Mouse (Mus musculus): ENCODE measurements around the gene Rsph6a. TPM values are rescaled to one million over a fixed set of nuclear protein-coding genes. Genes with fewer than 3 reads are reported as not detected.
A peak's percentile ranks its signal among the peaks of the same experiment; 100 is the strongest.

Rsph6a gene
- polyA plus RNA-seq, 1 experiment: 0.07 TPM

DNA sequence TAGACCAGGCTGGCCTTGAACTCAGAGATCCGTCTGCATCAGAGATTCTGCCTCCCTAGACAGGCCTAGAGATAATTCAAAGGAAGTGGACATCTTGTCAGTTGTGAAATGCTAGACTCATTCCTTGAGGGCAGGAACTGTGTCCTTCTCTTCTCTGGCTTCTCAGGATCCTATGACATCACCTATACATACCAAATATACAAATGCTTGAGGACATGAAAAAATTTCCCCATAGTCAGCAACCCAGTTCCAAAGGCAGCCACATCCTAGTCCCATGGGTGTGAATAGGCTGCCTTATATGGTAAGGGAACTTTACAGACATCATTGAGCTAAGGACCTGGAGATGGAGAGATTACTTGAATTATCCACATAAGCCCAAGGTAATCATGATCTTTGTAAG is 55.1 kb downstream of the Rsph6a start:
- TF ChIP-seq CTCF (IDR thresholded peaks at IDR 0.05; ENCODE audit: borderline replicate concordance, extremely low read depth, insufficient read depth, insufficient read length) (no peak), POLR2A (IDR thresholded peaks at IDR 0.05; ENCODE audit: borderline replicate concordance, extremely low read depth, insufficient read depth, insufficient read length, poor library complexity, severe bottlenecking) (no peak)
- no peak for DNase-seq (ENCODE audit: low read depth)

DNA sequence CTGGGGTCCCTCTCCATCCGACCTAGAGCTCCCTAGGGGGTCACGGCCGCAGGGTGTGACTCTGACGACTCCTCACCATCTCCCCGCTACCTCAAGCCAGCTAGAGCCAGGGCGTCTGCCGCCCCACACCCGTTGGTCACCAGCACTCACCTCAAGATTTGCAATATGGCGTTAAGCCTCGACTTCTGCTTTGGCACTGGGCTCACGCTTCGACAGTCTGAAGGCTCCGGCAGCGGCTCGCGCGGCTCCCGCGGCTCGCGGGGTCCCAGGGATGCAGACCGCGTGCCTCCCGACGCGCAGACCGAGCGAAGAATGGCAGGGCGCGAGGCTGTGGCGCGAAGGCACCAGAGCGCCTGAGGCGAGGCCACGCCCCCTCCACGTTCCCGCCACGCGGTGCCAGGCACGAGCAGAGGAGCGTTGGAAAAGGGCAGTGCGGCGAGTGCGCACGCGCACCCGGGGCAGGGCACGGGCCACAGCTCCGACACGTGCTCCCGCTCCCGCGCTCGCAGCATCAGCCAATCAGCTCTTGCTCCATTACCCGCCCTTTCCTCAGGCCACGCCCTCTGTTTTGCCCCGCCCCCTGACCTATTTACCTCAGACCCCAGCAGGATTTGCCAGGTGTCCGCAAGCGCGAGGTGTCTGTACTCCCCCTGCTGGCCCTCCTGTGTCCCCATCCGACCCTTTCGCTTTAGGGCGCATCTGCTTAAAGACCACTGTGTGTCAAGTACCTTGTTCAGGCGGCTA is 63.7 kb downstream of the Rsph6a start, which contains the start of gene Gm4969:
TSS of gene Gm4969 (minus strand) at position 341 of the 744 bp plus-strand sequence.
- DNase-seq (ENCODE audit: low read depth): peak; percentile 81

DNA sequence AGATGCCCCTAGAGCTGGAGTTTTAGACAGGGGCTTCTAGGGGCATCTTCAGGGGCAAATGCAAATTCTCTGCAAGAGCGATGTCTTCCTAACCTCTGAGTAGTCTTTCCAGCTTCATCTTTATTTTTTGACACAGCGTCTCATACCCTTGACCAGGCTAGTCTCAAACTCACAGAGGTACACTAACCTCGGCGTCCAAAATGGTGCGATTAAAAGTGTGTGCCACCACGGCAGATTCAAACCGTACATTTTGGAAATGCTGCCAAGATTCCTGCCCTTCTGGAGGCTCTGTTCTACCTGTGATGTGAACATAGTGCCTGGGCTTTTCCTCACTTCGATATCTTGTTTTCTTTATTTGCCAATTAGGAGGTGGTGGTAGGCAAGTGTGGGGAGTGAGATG is 64.6 kb downstream of the Rsph6a start:
- no peak for DNase-seq (ENCODE audit: low read depth)
- TF ChIP-seq CTCF (IDR thresholded peaks at IDR 0.05; ENCODE audit: borderline replicate concordance, extremely low read depth, insufficient read depth, insufficient read length) (no peak), POLR2A (IDR thresholded peaks at IDR 0.05; ENCODE audit: borderline replicate concordance, extremely low read depth, insufficient read depth, insufficient read length, poor library complexity, severe bottlenecking) (no peak)

More for the DNA sequence above, 63.7 kb downstream of the Rsph6a start, which contains the start of gene Gm4969:
- peak; percentile 11; the same call in 1 of the 2 replicates for TF ChIP-seq CTCF (IDR thresholded peaks at IDR 0.05; ENCODE audit: borderline replicate concordance, extremely low read depth, insufficient read depth, insufficient read length)
- TF ChIP-seq POLR2A (IDR thresholded peaks at IDR 0.05; ENCODE audit: borderline replicate concordance, extremely low read depth, insufficient read depth, insufficient read length, poor library complexity, severe bottlenecking): no peak

DNA sequence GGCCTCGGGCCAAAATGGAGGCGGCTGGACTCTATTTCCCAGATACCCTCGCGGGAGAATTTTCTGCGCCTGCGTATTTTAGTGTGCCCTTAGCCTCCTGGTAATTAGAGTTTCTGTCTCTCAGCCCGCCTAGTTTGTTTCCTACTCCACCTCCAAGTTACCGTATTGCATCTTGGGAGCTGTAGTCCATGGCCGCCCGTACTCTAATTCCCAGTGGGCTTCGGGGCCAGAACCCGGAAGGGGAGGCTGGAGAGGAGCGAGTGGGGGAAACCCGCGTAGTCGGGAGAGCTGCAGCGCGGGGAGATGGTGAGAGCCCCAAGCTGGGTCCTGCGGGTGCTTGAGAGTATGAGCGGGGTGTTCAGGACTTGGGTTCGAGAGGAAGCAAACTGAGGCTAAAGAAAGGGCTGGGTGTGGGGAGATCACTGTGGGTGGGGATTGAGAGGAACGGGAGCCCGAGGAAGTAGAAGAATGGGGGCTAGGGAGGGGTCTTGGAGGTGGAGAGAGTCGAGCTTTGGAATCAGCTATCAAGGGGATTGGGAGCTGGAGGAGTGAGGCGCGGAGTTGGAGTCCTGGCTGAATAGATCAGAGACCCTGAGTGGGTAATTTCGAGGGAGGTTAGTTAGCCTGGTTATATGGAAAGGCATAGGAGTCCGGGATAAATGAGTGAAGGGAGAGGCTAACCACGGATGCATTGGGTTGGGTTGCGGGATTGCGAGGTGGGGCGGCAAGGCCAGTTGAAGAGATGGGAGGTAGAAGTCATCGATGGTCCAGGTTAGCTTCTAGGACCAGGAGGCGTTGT is 65.3 kb downstream of the Rsph6a start, which contains the start of gene Fbxo46:
TSS of gene Fbxo46 (plus strand) at position 229 of the 799 bp plus-strand sequence.
- DNase-seq (ENCODE audit: low read depth): peak; percentile 99
- TF ChIP-seq POLR2A (IDR thresholded peaks at IDR 0.05; ENCODE audit: borderline replicate concordance, extremely low read depth, insufficient read depth, insufficient read length, poor library complexity, severe bottlenecking): peak; percentile 79; the same call in 1 of the 2 replicates
- no peak for TF ChIP-seq CTCF (IDR thresholded peaks at IDR 0.05; ENCODE audit: borderline replicate concordance, extremely low read depth, insufficient read depth, insufficient read length)

DNA sequence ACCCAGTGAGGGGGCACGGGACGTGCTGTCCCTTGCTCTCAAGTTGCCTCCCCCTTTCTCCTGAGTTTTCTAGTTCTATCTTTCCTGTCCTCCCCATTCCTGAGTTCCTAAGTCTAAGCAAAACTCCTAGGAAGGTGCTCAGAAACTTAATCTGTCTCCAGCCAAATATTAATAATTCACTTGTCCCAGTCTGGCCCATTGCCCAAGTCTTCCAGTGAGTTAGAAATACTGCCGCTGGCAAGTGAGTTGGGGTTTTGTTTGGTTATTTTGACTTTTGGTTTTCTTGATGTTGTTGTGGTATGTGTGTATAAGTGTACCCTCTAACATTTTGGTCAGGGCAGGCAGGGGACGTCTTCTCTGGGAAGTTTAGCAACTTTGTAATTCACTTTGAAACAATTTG is 67.2 kb downstream of the Rsph6a start:
- no peak for DNase-seq (ENCODE audit: low read depth)

More for the DNA sequence above, 67.2 kb downstream of the Rsph6a start:
- TF ChIP-seq POLR2A (IDR thresholded peaks at IDR 0.05; ENCODE audit: borderline replicate concordance, extremely low read depth, insufficient read depth, insufficient read length, poor library complexity, severe bottlenecking) (no peak), CTCF (IDR thresholded peaks at IDR 0.05; ENCODE audit: borderline replicate concordance, extremely low read depth, insufficient read depth, insufficient read length) (no peak)

Other genes starting within 250 kb of the Rsph6a start
- gene Psg17, start 233.1 kb upstream of the Rsph6a start, polyA plus RNA-seq (2012; rRNA removed): 0.16 and 0.19 TPM in 2 replicates
- gene Mill2, start 214.7 kb upstream of the Rsph6a start, polyA plus RNA-seq (2012; rRNA removed): 0.57 and 0.98 TPM in 2 replicates
- 8.3 and 8.5 TPM in 2 replicates for gene Pglyrp1, start 183.4 kb upstream of the Rsph6a start, polyA plus RNA-seq (2012; rRNA removed)
- gene Ccdc61, start 144.3 kb upstream of the Rsph6a start, polyA plus RNA-seq (2012; rRNA removed): 26.5 and 33.3 TPM in 2 replicates
- 20.7 and 52.7 TPM in 2 replicates for gene Nova2, start 128.8 kb upstream of the Rsph6a start, polyA plus RNA-seq (2012; rRNA removed)
- gene Nanos2, start 67.3 kb upstream of the Rsph6a start, polyA plus RNA-seq (2012; rRNA removed): 2.1 and 2.7 TPM in 2 replicates
- gene Mypop, start 63.4 kb upstream of the Rsph6a start, polyA plus RNA-seq (2012; rRNA removed): 14.2 and 16.1 TPM in 2 replicates
- 48.9 and 54.6 TPM in 2 replicates for gene Irf2bp1, start 50.6 kb upstream of the Rsph6a start, polyA plus RNA-seq (2012; rRNA removed)
- gene Foxa3, start 31.2 kb upstream of the Rsph6a start, polyA plus RNA-seq (2012; rRNA removed): not detected in 2 replicates
- 91.6 and 97.6 TPM in 2 replicates for gene Sympk, start 30.3 kb upstream of the Rsph6a start, polyA plus RNA-seq (2012; rRNA removed)
- gene Dmwd, start 21.5 kb downstream of the Rsph6a start, polyA plus RNA-seq (2012; rRNA removed): 178 and 209 TPM in 2 replicates
- gene Dmpk, start 29.2 kb downstream of the Rsph6a start, polyA plus RNA-seq (2012; rRNA removed): 67.1 and 74.8 TPM in 2 replicates
- gene Six5, start 39.9 kb downstream of the Rsph6a start, polyA plus RNA-seq (2012; rRNA removed): 16.3 and 27.6 TPM in 2 replicates
- gene Gm4969, start 63.7 kb downstream of the Rsph6a start, polyA plus RNA-seq (2012; rRNA removed): 5.2 and 5.9 TPM in 2 replicates
- 15.9 and 18.1 TPM in 2 replicates for gene Fbxo46, start 65.2 kb downstream of the Rsph6a start, polyA plus RNA-seq (2012; rRNA removed)
- 18.3 and 20.8 TPM in 2 replicates for gene Qpctl, start 94.6 kb downstream of the Rsph6a start, polyA plus RNA-seq (2012; rRNA removed)
- gene Snrpd2, start 95.0 kb downstream of the Rsph6a start, polyA plus RNA-seq (2012; rRNA removed): 95.5 and 107 TPM in 2 replicates
- gene Gipr, start 111.4 kb downstream of the Rsph6a start, polyA plus RNA-seq (2012; rRNA removed): 9.6 and 24.5 TPM in 2 replicates
- 42.4 and 48.3 TPM in 2 replicates for gene Eml2, start 121.7 kb downstream of the Rsph6a start, polyA plus RNA-seq (2012; rRNA removed)
- gene Gpr4, start 157.8 kb downstream of the Rsph6a start, polyA plus RNA-seq (2012; rRNA removed): 4.7 and 5.3 TPM in 2 replicates
- 31.1 and 33.3 TPM in 2 replicates for gene Opa3, start 173.6 kb downstream of the Rsph6a start, polyA plus RNA-seq (2012; rRNA removed)
- gene Vasp, start 217.1 kb downstream of the Rsph6a start, polyA plus RNA-seq (2012; rRNA removed): 66.4 and 89.0 TPM in 2 replicates
- gene Ppm1n, start 225.4 kb downstream of the Rsph6a start, polyA plus RNA-seq (2012; rRNA removed): 1.1 and 1.3 TPM in 2 replicates
- 159 and 189 TPM in 2 replicates for gene Rtn2, start 227.9 kb downstream of the Rsph6a start, polyA plus RNA-seq (2012; rRNA removed)